Mouse (Mus musculus) brain, embryonic 14.5 days (tissue): ENCODE data around the gene Zfp747.

Experiments used
- CTCF ChIP-seq: fragments of 200-500 bp; IDR thresholded peaks from 2 replicates; pipeline ENCODE4 v1.5.1; 2012; ENCODE audit warnings: inconsistent platforms, mild to moderate bottlenecking, moderate library complexity, borderline replicate concordance; ENCODE audit not compliant: insufficient read depth, insufficient read length; ENCODE audit errors: extremely low read depth
- POLR2A ChIP-seq: fragments of 200-500 bp; IDR thresholded peaks from 2 replicates; pipeline ENCODE4 v1.6.1; 2012; ENCODE audit warnings: mild to moderate bottlenecking, inconsistent platforms, borderline replicate concordance; ENCODE audit not compliant: poor library complexity, insufficient read depth, insufficient read length, severe bottlenecking; ENCODE audit errors: extremely low read depth

GRCm38 (mm10) chr7:127361449-127361848 lies 14.4 kb downstream of the Zfp747 start:
- TF ChIP-seq CTCF (no peak), POLR2A (no peak)
